In the genomic region with DNA sequence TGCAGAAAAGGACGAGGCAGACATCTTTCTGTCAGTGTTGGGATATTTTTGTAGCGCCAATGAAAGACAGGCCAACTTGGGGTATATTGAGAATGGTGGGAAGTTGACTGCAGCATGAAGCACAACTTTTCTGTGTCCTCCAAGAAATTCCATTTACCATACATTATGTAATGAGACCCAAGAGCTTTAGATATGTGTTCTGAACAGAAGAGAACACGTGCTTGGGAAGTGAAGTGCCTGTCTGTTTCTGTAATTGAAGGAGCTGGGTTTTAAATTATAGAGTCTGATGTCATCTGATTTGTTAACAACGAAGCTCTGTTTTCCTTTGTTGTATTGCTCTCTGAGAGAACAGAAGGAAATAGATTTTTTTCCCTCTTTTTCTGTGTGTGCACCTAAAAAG, we compare ENCODE assay signal across 8 mouse cellular contexts. TPM values are rescaled to one million over a fixed set of nuclear protein-coding genes. Genes with fewer than 3 reads are reported as not detected.
DNase-seq lines count a peak whose midpoint lies in the region; ATAC-seq and TF ChIP-seq lines count a peak whose summit lies in the region.

No protein-coding gene starts in this region.

- H3K9ac ChIP-seq in liver, embryonic 11.5 days (ENCODE audit: low read depth, low read length): peak overlapping the region; percentile 73
- H3K9ac ChIP-seq in stomach, postnatal 0 days (ENCODE audit: low read length): peak overlapping the region; percentile 83

- no peak for TF ChIP-seq CTCF in spleen, adult 2 months (IDR thresholded peaks at IDR 0.05; ENCODE audit: extremely low read depth, insufficient read depth, insufficient read length, insufficient replicate concordance)
- no peak for TF ChIP-seq CTCF in stomach, postnatal 0 days (IDR thresholded peaks at IDR 0.05; ENCODE audit: low read depth)

- no peak overlapping the region for H3K27ac ChIP-seq in spleen, adult 2 months (ENCODE audit: insufficient read depth, low read length)
- H3K27ac ChIP-seq in liver, embryonic 11.5 days (ENCODE audit: low read depth, low read length): no peak overlapping the region
- H3K27ac ChIP-seq in stomach, postnatal 0 days (replicated peaks): no peak overlapping the region

- H3K4me2 ChIP-seq in liver, embryonic 11.5 days: peak overlapping the region; percentile 80
- peak overlapping the region; percentile 86 for H3K4me2 ChIP-seq in stomach, postnatal 0 days (replicated peaks; ENCODE audit: low read depth)

- peaks cover 17% of the 10 kb centered on the region for H3K4me1 ChIP-seq in erythroblast, embryonic 14.5 days (ENCODE audit: control insufficient read depth)
- peaks cover 6% of the 10 kb centered on the region for H3K4me1 ChIP-seq in spleen, adult 2 months (ENCODE audit: control insufficient read depth, insufficient read depth, insufficient read length)
- H3K4me1 ChIP-seq in liver, embryonic 11.5 days (replicated peaks; ENCODE audit: control insufficient read depth, insufficient read depth, low read length): peaks cover 8% of the 10 kb centered on the region
- 0 out of 2 replicates have a peak, but pooled peaks cover 4% of the 10 kb centered on the region for H3K4me1 ChIP-seq in stomach, postnatal 0 days (replicated peaks; ENCODE audit: control insufficient read depth, insufficient read depth)

- H3K9me3 ChIP-seq in erythroblast, embryonic 14.5 days (ENCODE audit: control insufficient read depth, low read length): no peaks in the 10 kb centered on the region
- H3K9me3 ChIP-seq in liver, embryonic 11.5 days (ENCODE audit: control insufficient read depth, low read length): no peaks in the 10 kb centered on the region
- H3K9me3 ChIP-seq in stomach, postnatal 0 days (ENCODE audit: control insufficient read depth, low read length): no peaks in the 10 kb centered on the region

- DNase-seq in spleen, adult 2 months (ENCODE audit: low read depth in 1 of 2, low spot score in 2 of 2): no peak
- no peak for DNase-seq in spleen, postnatal 10 days (ENCODE audit: low spot score in 2 of 2)
- no peak for DNase-seq in liver, embryonic 11.5 days (ENCODE audit: low spot score)
- no peak for DNase-seq in stomach, postnatal 0 days (ENCODE audit: low spot score)
- DNase-seq in layer of hippocampus, adult 11-12 months (ENCODE audit: low spot score): no peak

- H3K36me3 ChIP-seq in erythroblast, embryonic 14.5 days (ENCODE audit: control insufficient read depth): peaks cover 32% of the 10 kb centered on the region
- peaks cover 16% of the 10 kb centered on the region for H3K36me3 ChIP-seq in spleen, adult 2 months (ENCODE audit: control insufficient read depth, insufficient read depth, low read length)
- H3K36me3 ChIP-seq in liver, embryonic 11.5 days (ENCODE audit: control insufficient read depth, insufficient read depth, low read length): peaks cover 7% of the 10 kb centered on the region; the same call in 1 of the 2 replicates
- H3K36me3 ChIP-seq in stomach, postnatal 0 days (ENCODE audit: control insufficient read depth, insufficient read depth, low read length): peaks cover 3% of the 10 kb centered on the region; the same call in 1 of the 2 replicates

- no peaks in the 10 kb centered on the region for H3K27me3 ChIP-seq in erythroblast, embryonic 14.5 days (ENCODE audit: control insufficient read depth)
- H3K27me3 ChIP-seq in spleen, adult 2 months (ENCODE audit: control insufficient read depth, insufficient read depth, low read length): no peaks in the 10 kb centered on the region
- H3K27me3 ChIP-seq in liver, embryonic 11.5 days (replicated peaks; ENCODE audit: control insufficient read depth, insufficient read depth, low read length): no peaks in the 10 kb centered on the region
- no peaks in the 10 kb centered on the region for H3K27me3 ChIP-seq in stomach, postnatal 0 days (ENCODE audit: control insufficient read depth, insufficient read depth, low read length)

- TF ChIP-seq POLR2A in spleen, adult 2 months (IDR thresholded peaks at IDR 0.05; ENCODE audit: low read depth, low read length): no peak

- no peak for TF ChIP-seq EP300 in stomach, postnatal 0 days (optimal IDR thresholded peaks at IDR 0.05)

- peak overlapping the region; percentile 88 for H3K4me3 ChIP-seq in erythroblast, embryonic 14.5 days (replicated peaks)
- peak overlapping the region; percentile 99 for H3K4me3 ChIP-seq in spleen, adult 2 months (ENCODE audit: extremely low read depth, insufficient read depth, insufficient read length)
- H3K4me3 ChIP-seq in liver, embryonic 11.5 days (ENCODE audit: low read depth, low read length): peak overlapping the region; percentile 77
- H3K4me3 ChIP-seq in stomach, postnatal 0 days (ENCODE audit: low read depth, low read length): peak overlapping the region; percentile 91

- WGBS in spleen, adult 2 months: 30% methylated on average over 4 of the region's 4 CpGs
- 47% methylated on average over 4 of the region's 4 CpGs for WGBS in liver, embryonic 11.5 days
- 41% methylated on average over 4 of the region's 4 CpGs for WGBS in stomach, postnatal 0 days

- ATAC-seq in erythroblast, adult 5-6 weeks (replicated peaks; ENCODE audit: low FRiP score, poor library complexity, severe bottlenecking): no peak
- no peak for ATAC-seq in liver, embryonic 11.5 days (replicated peaks; ENCODE audit: low FRiP score)
- no peak for ATAC-seq in stomach, postnatal 0 days (ENCODE audit: low FRiP score, low TSS enrichment)
- ATAC-seq in granulocyte monocyte progenitor cell, adult 5-6 weeks (replicated peaks; ENCODE audit: poor library complexity, severe bottlenecking): no peak

RNA-seq across cellular contexts. Expression of gene Trnt1, which starts 1.1 kb away (rescaled TPM):
- polyA plus RNA-seq in erythroblast, embryonic 14.5 days (2012): 0.13 and 0.27 TPM in 2 replicates
- total RNA-seq in erythroblast, adult 5-6 weeks (2015; ENCODE audit: low replicate concordance): 11.3 and 13.8 TPM in 2 replicates
- total RNA-seq in erythroblast, adult 5-6 weeks (2017; ENCODE audit: low replicate concordance): 30.8 and 38.8 TPM in 2 replicates
- 9.0 and 10.5 TPM in 2 replicates for polyA plus RNA-seq in spleen, adult 2 months (2012; rRNA removed)
- polyA plus RNA-seq in liver, embryonic 11.5 days (2014; fragmentation: Nextera tagmentation; extraction: Ambion mirVana): 82.3 and 94.4 TPM in 2 replicates
- 37.9 and 41.8 TPM in 2 replicates for polyA plus RNA-seq in stomach, postnatal 0 days (2015; fragmentation: Nextera tagmentation; extraction: Ambion mirVana)
- total RNA-seq in granulocyte monocyte progenitor cell, adult 5-6 weeks (2014; fragmentation: Nextera tagmentation): 41.2 and 45.9 TPM in 2 replicates
- 103 and 109 TPM in 2 replicates for total RNA-seq in granulocyte monocyte progenitor cell, adult 5-6 weeks (2017)

RNA-seq across cellular contexts. Expression of gene Il5ra, which starts 21.2 kb away (rescaled TPM):
- not detected in 2 replicates for polyA plus RNA-seq in erythroblast, embryonic 14.5 days (2012)
- total RNA-seq in erythroblast, adult 5-6 weeks (2015; ENCODE audit: low replicate concordance): 1.7 and 5.9 TPM in 2 replicates
- 0.68 and 0.70 TPM in 2 replicates for total RNA-seq in erythroblast, adult 5-6 weeks (2017; ENCODE audit: low replicate concordance)
- polyA plus RNA-seq in spleen, adult 2 months (2012; rRNA removed): 0.79 and 1.1 TPM in 2 replicates
- polyA plus RNA-seq in liver, embryonic 11.5 days (2014; fragmentation: Nextera tagmentation; extraction: Ambion mirVana): 0.14 and 0.38 TPM in 2 replicates
- polyA plus RNA-seq in stomach, postnatal 0 days (2015; fragmentation: Nextera tagmentation; extraction: Ambion mirVana): not detected in 2 replicates
- total RNA-seq in granulocyte monocyte progenitor cell, adult 5-6 weeks (2014; fragmentation: Nextera tagmentation): not detected in 2 replicates
- total RNA-seq in granulocyte monocyte progenitor cell, adult 5-6 weeks (2017): 0.15 and 1.4 TPM in 2 replicates

RNA-seq across cellular contexts. Expression of gene Crbn, which starts 29.8 kb away (rescaled TPM):
- polyA plus RNA-seq in erythroblast, embryonic 14.5 days (2012): 0.05 and 0.18 TPM in 2 replicates
- 15.0 and 25.5 TPM in 2 replicates for total RNA-seq in erythroblast, adult 5-6 weeks (2015; ENCODE audit: low replicate concordance)
- total RNA-seq in erythroblast, adult 5-6 weeks (2017; ENCODE audit: low replicate concordance): 30.3 and 37.2 TPM in 2 replicates
- 4.6 and 7.7 TPM in 2 replicates for polyA plus RNA-seq in spleen, adult 2 months (2012; rRNA removed)
- polyA plus RNA-seq in liver, embryonic 11.5 days (2014; fragmentation: Nextera tagmentation; extraction: Ambion mirVana): 30.5 and 36.0 TPM in 2 replicates
- polyA plus RNA-seq in stomach, postnatal 0 days (2015; fragmentation: Nextera tagmentation; extraction: Ambion mirVana): 26.3 and 29.0 TPM in 2 replicates
- total RNA-seq in granulocyte monocyte progenitor cell, adult 5-6 weeks (2014; fragmentation: Nextera tagmentation): 17.0 and 24.8 TPM in 2 replicates
- 42.7 and 42.8 TPM in 2 replicates for total RNA-seq in granulocyte monocyte progenitor cell, adult 5-6 weeks (2017)
